Mouse (Mus musculus) limb, embryonic 10.5 days (tissue): ENCODE data around the gene St6galnac3. TPM values are rescaled to one million over a fixed set of nuclear protein-coding genes. Genes with fewer than 3 reads are reported as not detected.

Experiments used
- DNase-seq: peaks from one replicate; pipeline ENCODE4 v3.0.0-alpha.2; 2017; ENCODE audit warnings: low spot score
- H3K27ac ChIP-seq: fragments of 300-500 bp; sonication (generic); 2 replicates; pipeline ENCODE4 v1.5.1; 2016; ENCODE audit warnings: mild to moderate bottlenecking
- H3K27me3 ChIP-seq: fragments of 300-500 bp; sonication (generic); 2 replicates; pipeline ENCODE4 v1.6.1; 2016; ENCODE audit warnings: low read depth, mild to moderate bottlenecking; ENCODE audit not compliant: poor library complexity, severe bottlenecking
- H3K36me3 ChIP-seq: fragments of 300-500 bp; sonication (generic); 2 replicates; pipeline ENCODE4 v1.6.1; 2016; ENCODE audit warnings: mild to moderate bottlenecking, moderate library complexity
- H3K4me1 ChIP-seq: fragments of 300-500 bp; sonication (generic); 2 replicates; pipeline ENCODE4 v1.6.1; 2016
- H3K4me3 ChIP-seq: fragments of 300-500 bp; sonication (generic); 2 replicates; pipeline ENCODE4 v1.5.1; 2016; ENCODE audit warnings: mild to moderate bottlenecking, moderate library complexity
- H3K9me3 ChIP-seq: fragments of 300-500 bp; sonication (generic); replicated peaks from 2 replicates; pipeline ENCODE4 v1.6.1; 2016; ENCODE audit warnings: mild to moderate bottlenecking
- WGBS: fragments of 180-500 bp; shearing (Covaris S2); methylation state at CpG from one replicate; pipeline ENCODE4 v1.1.7; 2016; 5-methylcytosine and 5-hydroxymethylcytosine counted together
- polyA plus RNA-seq: library from polyadenylated mRNA; unstranded; fragments of >200 nt; fragmentation: Nextera tagmentation; extraction: Ambion mirVana; gene quantifications from 2 replicates; pipeline ENCODE4 v1.2.1, GENCODE M21; 2016

The St6galnac3 gene
- polyA plus RNA-seq, 1 experiment from 2014 or later: 53.3 TPM

DNA sequence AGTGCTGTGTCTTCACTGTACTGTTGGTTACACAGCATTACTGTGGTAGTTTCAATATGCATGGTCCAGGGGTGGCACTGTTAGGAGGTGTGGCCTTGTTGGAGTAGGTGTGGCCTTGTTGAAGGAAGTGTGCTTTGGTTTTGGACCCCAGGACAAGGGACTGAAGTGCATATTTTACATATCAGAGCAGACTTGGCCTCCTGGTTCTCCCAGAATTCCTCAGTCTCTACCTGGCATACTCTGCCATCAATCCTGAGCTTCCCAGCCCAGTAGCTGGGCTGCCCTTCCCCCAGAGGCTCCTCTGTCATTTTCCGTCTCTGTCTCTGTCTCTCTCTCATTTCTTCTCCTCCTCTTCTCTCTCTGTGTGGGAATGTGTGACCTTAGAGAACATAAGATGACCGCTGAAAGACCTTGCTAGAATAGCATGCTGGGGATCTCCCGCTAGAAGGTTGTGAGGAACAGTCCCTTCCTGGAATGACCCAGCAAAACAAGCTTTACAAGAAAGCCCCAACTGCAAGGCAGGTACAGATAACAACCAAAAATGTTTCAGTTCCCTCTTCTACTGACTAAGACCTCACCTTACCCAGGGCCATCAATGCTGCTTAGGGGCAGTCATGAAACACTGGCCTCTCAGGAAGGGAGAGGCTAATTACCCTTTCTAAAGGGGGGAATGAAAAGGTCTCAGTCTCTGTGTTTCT, 272.5 kb downstream of the St6galnac3 start:
- H3K4me1 ChIP-seq: no peaks in the 10 kb centered on the region
- H3K4me3 ChIP-seq: no peak overlapping the region
- WGBS: 93% methylated on average over 3 of the region's 3 CpGs
- 0 out of 2 replicates have a peak, but pooled peaks cover 3% of the 10 kb centered on the region for H3K36me3 ChIP-seq
- H3K27ac ChIP-seq: no peak overlapping the region
- no peaks in the 10 kb centered on the region for H3K9me3 ChIP-seq
- no peaks in the 10 kb centered on the region for H3K27me3 ChIP-seq
- DNase-seq: no peak

DNA sequence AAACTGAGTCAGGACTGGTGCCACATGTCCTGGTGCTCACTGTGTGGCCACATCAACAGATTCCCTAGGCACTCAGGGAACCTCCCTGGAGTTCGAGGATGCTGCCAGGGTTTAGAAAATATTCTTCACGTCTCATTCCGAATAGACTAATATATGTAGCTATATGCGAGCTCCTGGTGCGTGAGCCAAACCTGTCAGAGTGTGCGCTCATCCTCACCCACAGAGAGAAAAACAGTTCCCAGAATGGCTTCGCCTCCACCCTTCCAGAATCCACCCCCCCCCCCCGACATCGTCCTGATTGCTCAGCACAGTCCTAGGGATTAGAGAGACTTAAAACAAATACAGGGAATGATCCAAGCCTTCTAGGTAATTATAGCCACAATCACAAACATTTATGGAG, 283.6 kb downstream of the St6galnac3 start:
- Histone ChIP-seq H3K36me3 (no peaks in the 10 kb centered on the region), H3K27me3 (no peaks in the 10 kb centered on the region), H3K4me1 (peaks cover 9% of the 10 kb centered on the region; the same call in 1 of the 2 replicates), H3K27ac (no peak overlapping the region), H3K9me3 (no peaks in the 10 kb centered on the region), H3K4me3 (no peak overlapping the region)
- DNase-seq: no peak
- WGBS: 89% methylated on average over 9 of the region's 9 CpGs

DNA sequence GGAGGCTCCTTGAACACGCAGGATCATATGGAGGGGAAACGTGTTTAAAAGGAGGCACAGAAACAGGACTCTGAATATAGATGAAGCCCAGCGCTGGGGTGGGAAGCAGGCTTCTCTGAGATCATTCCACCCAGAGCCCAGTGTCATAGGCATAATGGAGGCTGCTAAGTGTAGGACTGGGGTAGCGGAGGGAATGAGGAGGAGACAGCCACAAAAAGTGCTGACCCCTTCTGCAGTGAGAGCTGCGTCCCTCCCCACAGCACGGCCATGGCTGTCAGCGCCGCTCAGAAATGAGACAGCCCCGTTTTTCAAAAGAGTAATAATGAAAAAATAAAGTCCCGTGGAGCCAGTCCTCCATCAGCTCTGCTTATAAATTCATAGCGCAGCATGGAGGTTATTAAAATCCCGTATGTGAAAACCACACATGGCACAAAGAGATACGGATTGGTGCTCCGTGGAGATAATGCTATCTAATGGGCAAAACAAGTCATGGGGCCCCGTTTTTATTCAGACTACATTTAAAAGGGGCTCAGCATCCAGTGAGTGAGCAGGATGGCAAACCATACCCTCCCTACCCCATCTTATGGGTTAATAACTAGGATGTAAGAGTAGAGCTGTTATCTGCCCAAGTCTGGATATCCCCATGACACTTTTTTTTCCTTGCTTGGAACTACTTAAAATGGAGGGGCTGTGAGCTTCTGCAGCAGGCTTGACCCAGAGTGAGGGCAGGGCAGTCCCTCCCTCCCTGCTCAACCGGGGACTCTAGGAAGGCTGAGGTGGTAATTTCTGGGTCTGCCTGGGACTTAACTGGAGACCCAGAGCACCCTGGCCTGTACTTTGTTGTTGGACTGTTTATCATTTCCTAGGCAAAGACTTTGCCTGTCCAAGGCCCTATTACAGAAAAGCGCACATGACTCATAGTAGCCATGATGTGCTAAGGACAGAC, 288.6 kb downstream of the St6galnac3 start:
- no peaks in the 10 kb centered on the region for H3K36me3 ChIP-seq
- no peaks in the 10 kb centered on the region for H3K27me3 ChIP-seq
- no peak for DNase-seq
- H3K4me3 ChIP-seq: no peak overlapping the region
- H3K27ac ChIP-seq: no peak overlapping the region
- peaks cover 21% of the 10 kb centered on the region for H3K4me1 ChIP-seq
- no peaks in the 10 kb centered on the region for H3K9me3 ChIP-seq
- WGBS: 86% methylated on average over 17 of the region's 17 CpGs

DNA sequence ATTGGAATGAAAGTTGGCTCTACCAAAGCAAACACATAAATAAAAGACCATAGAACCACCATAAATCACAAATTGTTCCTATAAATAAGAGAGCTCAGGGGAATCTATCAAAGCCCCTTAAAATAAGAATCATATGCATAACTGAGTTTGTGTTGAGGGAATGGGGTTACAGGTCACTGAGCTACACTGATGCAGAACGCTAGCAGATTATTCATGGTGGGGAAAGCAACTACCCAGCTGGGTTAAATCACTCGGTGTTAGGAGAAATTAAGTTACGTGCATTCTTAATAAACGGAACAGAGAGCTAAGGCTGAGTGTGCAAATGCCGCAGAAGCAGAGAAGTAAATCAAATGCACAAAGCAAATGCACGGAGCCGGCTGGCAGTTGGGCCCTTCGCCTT, 292.0 kb downstream of the St6galnac3 start:
- Histone ChIP-seq H3K4me1 (peaks cover 18% of the 10 kb centered on the region), H3K9me3 (no peaks in the 10 kb centered on the region), H3K27me3 (no peaks in the 10 kb centered on the region), H3K36me3 (no peaks in the 10 kb centered on the region), H3K4me3 (no peak overlapping the region), H3K27ac (no peak overlapping the region)
- no peak for DNase-seq
- WGBS: 78% methylated on average over 8 of the region's 8 CpGs

DNA sequence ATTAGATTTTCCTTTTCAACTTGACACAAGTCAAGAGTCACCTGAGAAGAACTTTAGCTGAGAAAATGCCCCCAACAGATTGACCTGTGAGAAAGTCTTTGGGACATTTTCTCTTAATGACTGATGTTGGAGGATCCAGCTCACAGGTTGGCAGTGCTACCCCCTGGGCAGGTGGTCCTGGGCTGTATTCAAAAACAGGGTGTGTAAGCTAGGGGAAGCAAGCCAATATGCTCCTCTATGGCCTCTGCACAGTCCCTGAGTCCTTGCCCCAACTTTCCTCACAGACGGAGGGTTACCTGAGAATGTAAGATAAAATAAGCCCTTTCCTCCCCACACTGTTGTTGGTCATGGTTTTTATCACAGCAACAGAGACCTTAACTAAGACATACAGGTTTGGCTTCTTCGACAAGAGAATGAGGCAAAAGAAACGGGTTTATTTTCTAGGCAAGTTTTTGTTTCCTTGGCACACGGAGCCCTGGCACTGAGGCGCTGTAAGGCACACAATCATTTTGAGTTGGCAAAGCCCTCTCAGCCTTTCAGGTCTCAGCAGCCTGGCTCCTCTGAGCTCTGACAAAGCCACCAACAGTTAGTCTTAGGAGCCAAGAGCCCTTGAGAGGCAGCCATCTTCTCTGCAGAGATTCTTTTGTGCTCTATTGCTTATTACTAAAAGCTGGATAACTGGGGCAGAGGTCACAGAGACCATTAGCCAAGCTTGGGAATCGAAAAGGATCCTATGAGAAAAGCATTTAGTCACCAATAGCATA, 292.7 kb downstream of the St6galnac3 start:
- H3K27ac ChIP-seq: no peak overlapping the region
- H3K9me3 ChIP-seq: no peaks in the 10 kb centered on the region
- no peaks in the 10 kb centered on the region for H3K36me3 ChIP-seq
- 91% methylated on average over 6 of the region's 6 CpGs for WGBS
- no peaks in the 10 kb centered on the region for H3K27me3 ChIP-seq
- no peak for DNase-seq
- H3K4me3 ChIP-seq: no peak overlapping the region
- peaks cover 18% of the 10 kb centered on the region for H3K4me1 ChIP-seq

DNA sequence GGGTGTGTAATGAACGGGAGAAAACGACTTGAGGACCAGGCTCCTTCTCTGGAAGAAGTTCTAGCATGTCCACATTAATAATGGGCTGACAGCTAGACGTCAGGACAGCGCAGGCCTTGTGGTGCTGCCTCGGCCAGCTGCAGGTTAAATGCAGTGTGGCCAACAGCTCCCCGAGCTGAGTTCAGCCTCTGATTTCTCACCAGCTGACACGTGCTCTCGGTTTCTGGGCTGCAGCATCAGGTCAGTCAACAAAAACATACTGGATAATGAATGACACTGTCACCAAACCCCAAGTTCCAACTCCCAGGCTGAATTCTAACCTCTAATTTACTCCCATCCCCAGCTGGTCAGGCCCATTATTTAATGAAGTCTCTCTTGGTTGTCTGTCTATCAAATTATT, 295.1 kb downstream of the St6galnac3 start:
- Histone ChIP-seq H3K9me3 (no peaks in the 10 kb centered on the region), H3K27ac (no peak overlapping the region), H3K4me3 (no peak overlapping the region), H3K4me1 (peaks cover 9% of the 10 kb centered on the region), H3K36me3 (no peaks in the 10 kb centered on the region), H3K27me3 (no peaks in the 10 kb centered on the region)
- WGBS: 65% methylated on average over 8 of the region's 8 CpGs
- DNase-seq: no peak

DNA sequence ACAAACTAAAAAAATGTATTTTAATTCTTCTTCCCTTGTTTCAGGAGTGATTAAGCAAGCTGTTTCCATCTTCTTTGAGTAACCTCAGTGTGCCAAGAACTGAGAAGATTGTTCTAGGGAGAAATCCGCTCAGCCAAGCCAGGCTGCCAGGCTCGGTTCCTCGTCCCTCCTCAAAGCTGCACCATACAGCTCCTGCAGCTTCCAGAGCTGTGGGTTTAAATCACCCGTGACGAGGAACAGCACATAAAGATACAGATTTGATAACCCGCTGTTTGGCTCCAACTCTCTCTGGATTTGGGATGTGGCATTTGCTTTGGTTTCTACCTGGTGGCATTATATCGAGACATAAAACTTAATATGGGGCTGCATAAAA, 303.1 kb downstream of the St6galnac3 start:
- H3K4me3 ChIP-seq: no peak overlapping the region
- H3K27me3 ChIP-seq: no peaks in the 10 kb centered on the region
- H3K36me3 ChIP-seq: no peaks in the 10 kb centered on the region
- H3K9me3 ChIP-seq: no peaks in the 10 kb centered on the region
- DNase-seq: no peak
- H3K27ac ChIP-seq: no peak overlapping the region
- WGBS: 66% methylated on average over 7 of the region's 7 CpGs
- peaks cover 7% of the 10 kb centered on the region; the same call in 1 of the 2 replicates for H3K4me1 ChIP-seq

DNA sequence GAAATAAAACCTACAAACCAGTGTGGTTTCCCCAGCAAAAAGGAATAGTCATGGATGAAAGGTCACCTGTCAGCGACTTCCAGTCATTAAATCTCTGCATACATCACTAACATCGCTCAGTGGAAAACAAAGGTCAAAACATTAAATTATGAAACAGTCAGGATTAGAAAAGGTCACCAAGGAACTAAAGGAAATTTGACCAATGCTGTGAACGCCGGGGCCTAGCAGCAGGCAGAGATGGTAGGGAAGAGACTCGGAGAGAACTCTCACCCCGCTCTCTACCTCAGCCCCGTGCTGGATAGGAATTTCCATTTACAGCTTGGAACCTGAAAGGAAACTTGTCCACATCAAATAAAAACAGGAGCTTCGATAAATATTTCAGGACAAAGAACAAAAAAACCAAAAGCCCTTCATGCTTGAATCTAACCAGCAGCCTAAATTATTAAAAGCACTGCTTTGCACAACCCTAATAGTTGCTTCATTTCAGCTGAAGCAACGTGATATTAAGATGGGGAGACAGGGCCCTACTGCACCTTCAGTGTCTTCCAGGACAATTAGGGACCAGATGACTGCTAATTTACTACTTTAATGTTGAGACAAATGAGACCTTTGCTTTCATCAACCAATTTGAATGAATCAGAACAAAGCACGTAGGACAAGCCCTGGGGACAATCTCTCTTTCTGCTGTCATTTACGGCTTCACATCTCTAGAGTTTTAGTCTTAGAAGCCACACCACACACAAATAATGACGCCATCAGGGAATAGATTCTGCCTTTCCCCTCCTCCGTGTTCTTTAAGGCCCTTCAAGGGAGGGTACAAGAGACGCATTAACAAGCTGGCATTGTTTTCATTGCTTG, 303.7 kb downstream of the St6galnac3 start:
- H3K9me3 ChIP-seq: no peaks in the 10 kb centered on the region
- WGBS: 62% methylated on average over 14 of the region's 14 CpGs
- no peaks in the 10 kb centered on the region for H3K36me3 ChIP-seq
- H3K4me3 ChIP-seq: no peak overlapping the region
- peaks cover 7% of the 10 kb centered on the region; the same call in 1 of the 2 replicates for H3K4me1 ChIP-seq
- no peak overlapping the region for H3K27ac ChIP-seq
- DNase-seq: no peak
- no peaks in the 10 kb centered on the region for H3K27me3 ChIP-seq

DNA sequence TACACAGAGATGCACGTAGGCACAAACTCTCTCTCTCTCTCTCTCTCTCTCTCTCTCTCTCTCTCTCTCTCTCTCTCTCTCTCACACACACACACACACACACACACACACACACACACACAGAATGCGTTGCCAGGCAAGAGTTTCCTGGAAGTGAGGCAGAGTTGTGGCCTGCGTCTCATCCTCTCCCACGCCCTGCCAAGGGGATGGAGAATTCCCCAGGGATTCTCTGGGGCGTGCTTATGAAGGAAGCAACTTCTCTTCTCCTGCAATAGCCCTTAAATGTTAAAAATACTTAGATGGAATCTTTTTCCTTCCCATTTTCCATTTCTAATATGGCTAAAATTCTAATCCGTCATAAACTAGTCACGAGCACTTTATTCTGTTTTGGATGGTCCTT, 305.6 kb downstream of the St6galnac3 start:
- Histone ChIP-seq H3K36me3 (no peaks in the 10 kb centered on the region), H3K4me1 (peaks cover 7% of the 10 kb centered on the region; the same call in 1 of the 2 replicates), H3K9me3 (no peaks in the 10 kb centered on the region), H3K4me3 (no peak overlapping the region), H3K27me3 (no peaks in the 10 kb centered on the region), H3K27ac (no peak overlapping the region)
- no peak for DNase-seq
- WGBS: 84% methylated on average over 7 of the region's 7 CpGs

DNA sequence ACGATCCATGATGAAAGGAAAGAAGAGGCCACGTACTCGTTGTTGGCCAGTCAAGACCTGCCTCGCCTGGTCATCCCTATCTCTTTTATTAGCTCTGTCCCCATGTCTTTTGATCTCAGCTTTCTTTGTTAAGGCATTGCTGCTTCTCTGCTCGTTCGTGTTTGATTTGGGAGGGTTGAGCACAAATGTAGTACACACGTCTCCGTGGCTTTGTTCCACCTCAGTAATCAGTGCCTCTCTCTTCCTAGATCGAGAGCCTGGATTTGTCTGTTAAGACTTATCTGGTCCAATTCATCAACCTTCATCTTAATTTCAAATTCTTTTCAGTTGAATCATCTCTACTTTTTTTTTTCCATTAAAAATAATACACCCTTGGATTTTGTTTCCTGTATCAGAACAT, 308.0 kb downstream of the St6galnac3 start:
- no peaks in the 10 kb centered on the region for H3K36me3 ChIP-seq
- WGBS: 82% methylated on average over 9 of the region's 9 CpGs
- no peaks in the 10 kb centered on the region for H3K9me3 ChIP-seq

DNA sequence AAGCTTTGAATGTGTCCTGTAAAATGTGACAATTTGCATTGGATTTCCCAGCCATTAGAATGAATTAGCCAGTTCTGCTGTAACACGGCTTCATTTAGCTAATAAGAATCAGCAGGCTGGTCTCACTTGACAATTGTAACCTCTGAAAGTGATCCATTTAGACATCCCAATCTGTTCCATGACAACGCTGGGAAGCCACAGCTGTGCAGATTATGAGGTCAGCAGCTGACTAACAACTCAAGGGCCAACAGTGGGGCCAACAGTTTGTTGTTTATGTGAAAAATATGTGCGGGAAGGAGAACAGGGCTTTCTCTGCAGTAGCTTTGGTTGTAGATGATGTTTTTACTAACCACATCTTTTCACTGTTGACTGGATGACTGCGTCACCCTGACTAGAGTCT, 308.6 kb downstream of the St6galnac3 start:
- WGBS: 94% methylated on average over 4 of the region's 4 CpGs

More for the DNA sequence above, 308.0 kb downstream of the St6galnac3 start:
- no peak for DNase-seq
- H3K4me3 ChIP-seq: no peak overlapping the region
- peaks cover 6% of the 10 kb centered on the region; the same call in 1 of the 2 replicates for H3K4me1 ChIP-seq
- no peak overlapping the region for H3K27ac ChIP-seq
- no peaks in the 10 kb centered on the region for H3K27me3 ChIP-seq

DNA sequence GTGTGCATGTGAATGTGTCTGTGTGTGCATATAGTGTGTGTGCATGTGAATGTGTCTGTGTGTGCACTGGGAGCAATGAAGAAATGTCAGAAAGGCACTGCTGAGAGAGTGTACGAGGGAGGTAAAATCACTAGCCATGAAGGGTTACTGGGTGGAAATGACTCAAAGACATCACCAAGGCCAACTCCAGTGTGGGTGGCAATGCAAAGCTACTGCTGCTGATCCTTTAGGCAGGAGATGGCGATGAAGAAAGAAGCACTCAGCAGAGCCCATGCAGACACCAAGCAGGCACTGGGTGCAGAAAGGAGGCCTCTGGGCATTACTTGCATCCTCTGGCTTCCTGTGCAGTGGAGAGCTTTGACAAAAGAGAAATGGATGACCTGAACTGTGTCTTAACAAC, 310.8 kb downstream of the St6galnac3 start:
- Histone ChIP-seq H3K4me1 (no peaks in the 10 kb centered on the region), H3K9me3 (no peaks in the 10 kb centered on the region), H3K27ac (no peak overlapping the region), H3K27me3 (no peaks in the 10 kb centered on the region), H3K36me3 (no peaks in the 10 kb centered on the region), H3K4me3 (no peak overlapping the region)
- WGBS: 88% methylated on average over 2 of the region's 2 CpGs
- DNase-seq: no peak

More for the DNA sequence above, 308.6 kb downstream of the St6galnac3 start:
- H3K27ac ChIP-seq: no peak overlapping the region
- H3K4me1 ChIP-seq: peaks cover under 1% of the 10 kb centered on the region; the same call in 1 of the 2 replicates
- no peak overlapping the region for H3K4me3 ChIP-seq
- no peaks in the 10 kb centered on the region for H3K9me3 ChIP-seq
- no peaks in the 10 kb centered on the region for H3K27me3 ChIP-seq
- no peak for DNase-seq
- no peaks in the 10 kb centered on the region for H3K36me3 ChIP-seq
